Mouse (Mus musculus) thymus, adult 2 months (tissue): ENCODE results near the gene Tmem223.

Source experiments
- CTCF ChIP-seq: fragments of 200-500 bp; IDR thresholded peaks from 2 replicates; pipeline ENCODE4 v1.5.1; 2012; ENCODE audit warnings: mild to moderate bottlenecking, control low read depth, low read length, moderate library complexity, borderline replicate concordance; ENCODE audit not compliant: control insufficient read depth, poor library complexity, insufficient read depth; ENCODE audit errors: extremely low read depth
- POLR2A ChIP-seq: fragments of 200-500 bp; IDR thresholded peaks from 2 replicates; pipeline ENCODE4 v1.6.1; 2012; ENCODE audit warnings: mild to moderate bottlenecking, low read length, control low read depth, moderate library complexity; ENCODE audit not compliant: control insufficient read depth, poor library complexity, insufficient read depth; ENCODE audit errors: extremely low read depth

DNA sequence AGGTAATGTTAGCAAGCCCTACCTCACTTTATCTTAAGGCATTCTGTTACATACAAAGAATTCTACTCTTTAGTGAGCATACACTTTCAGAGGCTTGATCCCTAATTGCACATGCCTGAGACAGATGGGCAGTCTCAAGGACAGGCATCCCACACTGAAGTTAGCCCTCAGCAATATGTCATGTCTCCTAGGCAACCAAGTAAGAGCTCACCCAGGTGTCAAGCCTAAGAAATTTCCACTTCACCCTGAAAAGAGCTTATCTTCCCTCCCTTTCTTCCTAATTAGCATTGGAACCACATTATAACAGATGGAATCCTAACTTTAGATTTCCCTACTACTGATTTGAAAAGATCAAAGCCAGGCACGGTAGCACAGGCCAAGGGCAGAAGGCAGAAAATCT lies 18.4 kb downstream of the Tmem223 start:
- TF ChIP-seq CTCF (no peak), POLR2A (no peak)
